Mouse (Mus musculus) monocyte, adult 2 months (primary cell): ENCODE measurements at regions not wholly inside any gene's neighbourhood (a gene's known extent, or its start where the extent isn't known, plus 50 kb on each side); places are given as distances from the start of the nearest gene placed in this dataset.
A peak's percentile ranks its signal among the peaks of the same experiment; 100 is the strongest.

ENCODE experiments used
- DNase-seq, 2 experiments: peaks; one replicate each; pipeline ENCODE4 v3.0.0; 2022; ENCODE audit warnings: low spot score in 2 of 2, low read depth in 1 of 2

DNA sequence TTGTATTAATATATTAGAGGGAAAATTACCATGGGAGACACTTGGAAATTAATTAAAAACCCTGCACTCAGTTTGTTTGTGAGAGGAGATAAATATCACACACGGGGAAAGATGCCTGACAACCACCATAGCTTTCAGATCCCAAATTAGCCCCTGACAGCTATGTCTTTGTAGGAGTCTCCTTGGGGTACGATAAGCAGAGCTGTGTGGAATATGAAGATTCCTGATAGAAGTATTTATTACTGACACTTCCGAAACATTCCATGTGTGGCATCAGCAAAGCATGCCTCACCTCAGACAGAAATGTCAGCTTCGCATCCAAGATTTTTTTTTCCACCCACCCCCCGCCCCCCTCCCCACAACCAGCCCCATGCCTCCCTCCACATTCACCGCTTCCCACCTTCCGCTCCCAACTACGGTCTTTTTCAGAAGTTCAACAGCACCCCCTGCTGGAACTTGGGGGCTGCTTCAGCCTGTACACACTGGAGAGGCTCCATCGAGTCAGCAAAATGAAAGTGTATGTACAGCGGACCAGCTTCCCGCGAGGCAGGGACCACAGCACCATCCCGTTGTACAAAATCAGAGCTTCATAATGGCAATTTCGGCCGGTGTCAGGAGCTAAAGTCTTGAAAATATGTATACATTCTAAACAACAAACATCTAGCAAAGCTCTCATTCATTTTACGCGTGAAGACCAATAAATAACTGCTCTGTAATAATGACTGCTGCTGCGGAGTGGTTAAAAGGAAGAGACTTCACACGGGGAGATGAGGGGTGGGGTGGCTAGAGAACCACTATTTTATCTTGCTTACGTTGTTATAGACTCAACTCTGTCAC lies 66.7 kb downstream of the Rwdd3 start:
- DNase-seq = peak; percentile 2 to 5

DNA sequence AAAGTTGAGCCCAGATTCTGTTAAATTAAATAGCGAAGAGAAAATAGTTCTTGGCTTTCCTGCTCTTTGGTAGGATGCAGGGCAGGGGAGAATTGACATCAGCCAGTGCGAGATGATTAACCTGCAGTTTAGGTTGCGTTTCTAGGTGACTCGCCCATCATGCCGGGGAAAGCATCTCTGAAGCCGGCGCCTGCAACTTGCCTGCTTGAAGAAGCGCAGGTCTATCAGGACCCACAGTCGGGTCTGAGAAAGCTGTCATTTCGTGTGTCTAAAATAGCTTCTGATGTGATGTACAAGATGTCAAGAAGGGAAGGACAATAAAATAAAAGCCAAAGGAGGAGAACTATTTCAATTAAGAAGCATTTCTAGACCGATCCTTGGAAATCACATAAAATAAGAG lies 68.6 kb downstream of the Rwdd3 start:
- no peak for DNase-seq

DNA sequence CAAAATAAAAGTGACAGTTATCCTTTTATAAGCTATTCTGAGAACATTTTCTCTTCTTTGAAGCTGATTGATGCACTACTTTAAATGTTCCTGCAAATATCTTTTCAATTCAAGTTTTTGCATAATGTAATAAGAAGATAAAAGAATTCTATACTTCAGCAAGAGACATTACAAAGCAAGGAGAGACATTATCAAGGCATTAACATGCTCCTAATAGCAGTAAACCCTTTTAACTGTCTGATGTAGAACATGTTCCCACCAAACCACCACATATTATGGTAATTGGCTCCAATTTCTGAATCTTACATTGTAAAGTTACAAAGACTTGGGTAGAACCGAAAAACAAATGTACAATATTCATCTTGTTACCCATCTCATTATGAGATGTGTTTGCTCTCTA lies 69.4 kb downstream of the Rwdd3 start:
- DNase-seq = no peak

DNA sequence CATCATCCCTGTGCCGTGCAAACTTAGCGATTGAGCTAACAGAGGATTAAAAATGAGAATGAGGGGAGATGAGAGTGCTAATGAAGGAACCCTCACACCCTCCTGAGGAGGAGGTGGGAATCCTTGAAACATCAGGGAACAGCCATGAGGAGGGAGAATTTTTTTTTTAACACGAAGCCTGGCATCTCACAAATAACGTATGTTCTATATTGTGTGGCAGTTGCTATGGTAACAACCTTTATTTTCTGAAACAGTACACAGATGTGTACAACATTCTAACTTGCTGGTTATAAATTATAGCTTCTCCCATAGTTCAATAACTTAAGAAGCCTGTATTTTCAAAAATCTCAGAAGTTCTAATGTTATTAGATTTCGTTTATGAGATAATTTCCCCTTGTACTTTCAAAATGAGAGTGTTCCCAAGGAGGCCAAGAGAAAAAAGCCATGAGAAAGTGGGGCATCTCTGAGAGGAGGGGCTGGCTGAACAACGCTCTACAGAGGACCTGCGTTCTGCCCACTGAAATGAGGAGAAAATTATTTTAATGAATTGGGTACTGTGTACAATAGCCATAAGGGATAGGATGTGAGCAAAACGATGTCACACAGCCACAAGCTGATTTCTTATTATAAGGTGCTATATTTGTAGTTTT lies 71.2 kb downstream of the Rwdd3 start:
- no peak for DNase-seq

DNA sequence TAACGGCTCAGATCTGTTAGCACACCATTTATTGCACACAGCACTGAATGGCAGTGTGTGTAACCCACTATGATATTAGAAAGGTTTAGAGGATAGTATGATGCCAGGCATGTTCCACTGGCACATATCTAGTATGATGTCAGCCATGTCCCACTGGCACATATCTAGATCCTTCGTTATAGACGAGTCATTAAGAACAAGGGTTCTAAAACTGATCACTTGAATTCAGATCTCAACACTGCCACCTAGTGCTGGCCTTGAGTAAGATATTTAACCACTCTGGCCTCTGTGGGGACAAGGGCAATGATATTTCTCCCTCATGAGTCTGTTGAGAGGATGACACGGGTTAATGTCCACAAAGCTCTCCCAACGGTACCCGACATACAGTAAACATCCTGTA lies 78.0 kb downstream of the Rwdd3 start:
- DNase-seq = no peak

DNA sequence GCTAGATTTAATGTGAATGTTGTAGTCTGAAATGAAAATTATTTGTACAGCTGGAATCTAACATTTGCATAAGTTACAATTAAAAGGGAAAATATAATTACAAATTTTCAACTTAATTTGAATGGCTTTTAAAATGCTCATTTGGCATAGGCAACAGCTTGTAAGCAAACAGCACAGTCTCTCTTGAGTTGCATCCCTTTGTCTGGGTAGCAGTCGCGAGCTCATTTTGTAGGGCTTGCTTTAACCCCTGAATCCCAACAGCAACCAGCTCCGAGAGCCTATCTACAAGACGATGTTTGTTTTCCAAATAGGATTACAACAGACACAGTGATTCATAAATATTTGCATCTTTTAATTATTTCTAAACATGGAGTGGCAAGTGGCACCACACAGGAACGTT lies 82.8 kb downstream of the Rwdd3 start:
- no peak for DNase-seq

DNA sequence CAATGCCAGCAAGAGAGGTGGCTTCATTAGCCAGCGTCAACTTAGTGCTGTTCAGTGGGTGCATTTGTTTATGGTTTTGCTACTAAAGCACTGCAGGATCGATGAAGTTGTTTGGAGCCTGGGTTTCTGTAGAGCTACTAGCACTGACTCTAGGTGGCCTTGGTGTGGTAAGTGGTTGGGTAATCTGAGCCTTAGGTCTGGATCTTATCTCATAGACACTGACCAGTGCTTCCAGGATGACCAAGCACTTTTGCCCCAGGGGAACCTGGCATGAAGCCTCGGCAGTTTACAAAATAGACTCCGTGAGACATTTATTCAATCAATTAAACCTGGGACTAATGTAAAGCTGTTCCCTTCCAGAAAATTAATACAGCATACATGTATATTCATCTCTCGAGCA lies 102.8 kb downstream of the Rwdd3 start:
- no peak for DNase-seq

DNA sequence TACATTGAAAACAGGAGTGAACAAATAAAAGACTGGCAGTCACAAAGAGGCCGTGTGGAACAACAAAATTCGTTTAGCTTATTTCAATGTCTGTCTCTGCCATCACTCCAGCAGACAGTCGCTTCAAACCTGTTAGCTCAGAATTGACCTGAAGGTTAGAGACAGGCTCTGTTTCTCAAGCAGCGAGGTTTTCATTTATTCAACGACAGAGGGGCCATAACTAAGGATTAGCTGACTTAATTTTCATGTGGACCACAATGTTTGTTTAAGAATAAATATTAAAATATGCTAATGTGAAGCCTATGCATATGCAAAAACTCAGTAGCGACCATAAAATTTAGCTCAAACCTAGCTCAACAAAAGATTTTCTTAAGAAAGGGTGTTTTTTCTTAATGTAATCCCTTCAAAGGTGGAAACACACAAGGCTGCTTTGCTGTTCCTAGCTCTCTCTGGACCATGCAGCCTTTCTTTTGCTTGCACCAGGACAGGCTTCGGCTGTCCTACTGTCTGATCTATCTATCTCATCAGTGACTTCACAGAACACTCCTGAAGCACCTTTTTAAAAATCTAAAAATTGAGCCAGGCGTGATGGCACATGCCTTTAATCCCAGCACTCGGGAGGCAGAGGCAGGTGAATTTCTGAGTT lies 135.5 kb downstream of the Rwdd3 start:
- no peak for DNase-seq

DNA sequence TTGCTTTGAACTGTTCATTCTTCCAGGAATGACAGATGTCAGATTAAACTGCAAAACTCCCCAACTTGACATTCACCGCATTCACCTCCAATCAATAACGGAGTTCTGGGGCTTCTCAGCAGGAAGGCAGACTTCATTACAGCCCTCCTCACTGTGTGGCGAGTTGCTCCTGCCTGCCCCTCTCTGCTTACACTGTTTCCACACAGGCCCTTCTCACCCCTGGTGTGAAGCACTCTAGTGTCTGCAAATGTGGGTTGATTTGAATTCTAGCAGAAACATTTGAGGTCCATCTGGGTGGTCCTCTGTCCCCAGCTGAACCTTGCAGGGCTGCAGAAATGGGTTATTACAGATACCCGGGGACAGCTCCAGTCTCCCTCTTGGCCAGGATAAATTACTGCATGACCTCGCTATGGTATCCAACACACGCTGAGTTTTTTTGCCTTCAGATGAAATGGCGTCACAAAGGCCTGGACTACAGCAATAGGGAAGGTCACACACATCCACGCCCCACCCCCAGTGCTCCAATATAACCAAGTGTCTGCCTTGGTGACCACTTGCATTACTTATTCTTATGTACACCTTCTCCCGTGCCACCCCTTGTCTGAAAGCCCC lies 145.8 kb downstream of the Rwdd3 start:
- no peak for DNase-seq

DNA sequence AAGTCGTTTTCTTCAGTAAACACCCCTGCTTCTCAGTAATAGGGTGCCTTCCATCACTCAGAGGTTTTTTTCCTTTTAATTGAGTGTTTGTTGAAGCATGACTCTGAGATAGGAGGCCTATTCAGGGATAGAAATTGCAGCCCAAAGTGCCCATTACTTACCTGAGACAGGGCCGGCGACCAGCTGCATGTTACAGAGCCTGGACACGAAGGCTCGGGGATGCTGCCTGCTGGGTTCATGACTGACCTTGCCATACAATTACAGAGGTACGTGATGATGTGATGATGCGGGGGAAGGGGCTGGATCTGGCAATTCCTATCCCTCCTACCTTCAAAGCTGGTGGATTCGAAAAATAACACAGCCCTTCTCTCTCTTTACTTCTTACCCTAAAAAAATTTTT lies 146.7 kb downstream of the Rwdd3 start:
- no peak for DNase-seq

DNA sequence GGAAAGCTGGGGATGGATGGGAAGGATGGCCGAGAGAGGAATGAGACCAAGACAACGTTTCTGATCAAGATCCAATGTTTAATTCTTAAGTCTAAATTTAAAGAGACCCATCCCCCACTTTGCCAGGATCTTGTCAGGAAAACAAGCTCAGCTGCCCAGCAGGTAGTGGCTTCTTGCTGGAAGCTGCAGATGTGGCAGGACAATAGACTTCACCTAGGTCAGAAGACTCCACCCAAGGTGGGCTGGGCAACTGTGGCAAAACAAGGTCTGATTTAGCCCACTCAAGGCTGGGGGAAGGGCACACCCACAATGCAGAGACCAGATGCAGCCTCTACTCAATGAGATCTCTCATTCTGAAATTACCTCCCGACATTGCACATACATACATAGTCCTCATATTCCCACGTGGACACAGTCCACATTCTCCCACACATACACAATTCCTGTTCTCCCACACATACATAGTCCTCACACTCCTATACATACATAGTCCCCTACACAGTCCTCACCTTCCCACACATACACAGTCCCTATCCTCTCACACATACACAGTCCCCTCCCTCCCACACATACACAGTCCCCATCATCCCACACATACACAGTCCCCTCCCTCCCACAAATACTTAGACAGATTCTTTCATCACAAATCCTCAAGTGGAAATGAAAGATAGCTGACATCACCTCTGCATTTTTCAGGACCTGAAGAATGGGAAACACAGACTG lies 150.2 kb downstream of the Rwdd3 start:
- DNase-seq = no peak

DNA sequence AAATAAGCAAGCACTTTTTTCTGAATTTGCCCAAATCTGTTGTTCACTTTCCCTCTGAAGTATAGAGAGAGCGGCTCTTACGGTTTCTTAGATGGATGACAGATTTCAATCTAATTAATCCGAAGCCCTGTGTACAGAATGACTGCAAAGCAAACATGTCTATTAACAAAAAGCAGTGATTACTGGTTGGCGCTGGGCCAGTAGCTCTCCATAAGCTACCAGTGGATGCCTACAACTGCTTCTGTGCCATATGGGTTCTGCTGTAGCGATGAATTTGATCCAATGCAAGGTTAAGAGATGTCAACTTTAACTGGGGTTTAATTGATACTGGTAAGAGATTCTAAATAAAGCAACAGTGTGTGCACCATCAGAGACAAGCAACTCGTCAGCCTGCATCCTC lies 162.3 kb downstream of the Rwdd3 start:
- no peak for DNase-seq

DNA sequence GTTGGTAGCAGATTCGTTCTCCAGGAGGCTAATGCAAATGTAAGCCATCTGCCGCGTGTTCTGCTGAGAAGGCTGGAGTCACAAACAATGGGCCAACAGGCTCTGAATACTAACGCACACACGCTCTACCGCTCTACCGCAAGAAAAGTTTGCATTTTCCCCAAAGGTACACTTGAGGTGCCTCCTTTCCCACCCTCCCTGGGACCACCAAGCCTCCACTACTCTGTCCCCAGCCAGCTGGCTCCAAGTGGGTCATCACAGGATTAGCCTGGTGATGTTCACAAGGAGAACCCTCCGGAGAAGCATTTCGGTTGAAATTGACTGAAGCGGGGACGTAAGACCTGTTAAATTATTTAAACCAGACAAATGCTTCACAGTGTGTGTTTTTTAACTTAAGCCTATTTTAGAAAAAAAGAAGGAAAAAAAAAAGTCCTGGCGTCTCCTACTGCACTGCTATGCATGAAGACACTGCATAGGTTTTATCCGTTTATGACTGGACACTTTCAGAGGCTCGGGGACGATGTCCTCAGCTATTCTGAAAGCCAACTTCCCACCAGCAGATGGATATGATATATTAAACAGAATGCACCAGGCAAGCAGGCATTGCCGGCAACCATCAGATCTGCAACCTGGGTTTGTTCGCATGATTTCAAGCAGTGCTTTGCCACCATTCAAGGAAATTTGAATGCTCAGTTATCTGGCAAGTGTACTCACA lies 187.8 kb downstream of the Rwdd3 start:
- no peak for DNase-seq

DNA sequence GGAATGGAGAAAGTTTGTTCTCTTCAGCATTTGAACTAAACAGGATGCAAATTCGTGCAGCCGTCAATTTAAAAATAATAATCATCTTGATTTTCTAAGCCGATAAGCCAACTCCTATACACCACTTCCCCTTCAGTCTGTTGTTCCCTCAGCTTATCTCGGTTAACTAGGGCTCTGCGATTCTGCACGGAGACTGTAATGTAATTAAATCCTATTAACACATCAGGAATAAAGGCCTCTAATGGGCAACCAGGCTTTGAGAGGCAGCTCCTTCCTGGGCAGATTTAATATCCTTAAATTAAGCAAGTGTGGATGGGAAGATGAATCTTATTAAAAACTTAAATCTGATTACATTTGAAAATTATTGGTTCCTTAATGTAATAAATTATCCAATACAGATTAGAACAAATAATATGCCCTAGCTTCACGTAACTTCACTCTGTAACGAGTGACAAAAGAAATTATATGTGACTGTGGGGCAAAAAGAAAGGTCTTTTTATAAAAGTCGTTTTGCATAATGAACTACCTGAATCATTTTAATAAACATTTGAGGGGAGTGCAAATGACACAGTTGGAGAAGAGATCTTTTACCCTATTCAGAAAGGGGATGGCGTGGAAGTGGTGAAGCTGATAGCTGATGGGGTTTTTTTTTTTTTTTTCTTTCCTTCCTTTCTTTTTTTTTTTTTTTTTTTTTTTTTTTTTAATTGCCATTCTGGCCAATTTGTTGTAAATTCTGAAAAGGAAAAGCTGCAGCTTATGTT lies 188.5 kb downstream of the Rwdd3 start:
- no peak for DNase-seq

DNA sequence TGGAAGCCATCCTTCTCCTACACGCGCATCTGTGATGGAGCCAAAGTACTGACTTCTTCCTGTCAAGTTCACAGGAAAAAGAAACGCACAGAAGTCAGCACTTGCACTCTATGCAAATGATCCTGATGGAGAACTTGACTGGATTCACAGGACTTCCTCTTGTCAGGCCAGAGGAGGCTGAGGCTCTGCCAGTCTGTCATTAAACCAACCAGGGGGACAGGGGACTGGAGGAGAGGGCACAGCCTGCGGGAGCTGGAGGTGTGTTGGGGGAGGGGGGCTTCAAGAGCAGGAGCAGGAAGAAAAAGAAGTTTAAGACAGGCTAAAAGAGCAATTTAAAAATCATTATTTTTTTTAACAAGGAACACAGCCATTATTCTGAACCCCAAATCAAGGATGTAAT lies 189.3 kb downstream of the Rwdd3 start:
- DNase-seq = no peak

DNA sequence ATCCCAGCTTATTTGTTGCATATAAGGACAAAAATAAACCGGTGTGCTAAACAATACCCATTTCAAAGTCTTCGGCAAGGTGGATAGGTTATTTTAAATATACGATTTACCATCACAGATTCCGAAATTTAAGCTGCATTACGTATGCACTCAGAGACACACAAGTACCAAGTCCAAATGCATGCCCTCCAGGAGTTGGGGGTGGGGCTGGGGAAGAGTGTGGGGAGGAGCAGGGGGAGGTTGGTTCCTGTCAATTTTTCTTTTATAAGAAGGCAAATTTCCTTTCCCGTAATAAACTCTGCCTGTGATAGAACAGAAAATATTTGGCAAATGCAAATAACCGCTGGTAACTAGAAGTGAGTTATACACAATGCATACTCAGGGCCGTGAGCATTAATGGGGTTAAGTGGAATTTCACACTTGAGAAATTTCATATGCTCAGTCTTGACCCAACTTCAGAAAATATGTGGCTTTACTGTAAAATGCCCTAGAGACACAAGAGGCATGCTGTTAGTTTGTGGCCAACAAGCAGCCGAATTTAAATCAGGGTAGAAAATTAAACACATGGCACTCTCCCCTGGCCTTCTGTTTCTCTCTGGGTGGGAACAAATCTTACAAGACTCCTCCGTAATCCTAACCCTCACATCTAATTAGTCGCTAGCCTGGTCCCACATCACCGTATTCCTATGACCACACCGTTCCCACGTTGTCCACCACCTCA lies 200.6 kb downstream of the Rwdd3 start:
- DNase-seq = no peak

DNA sequence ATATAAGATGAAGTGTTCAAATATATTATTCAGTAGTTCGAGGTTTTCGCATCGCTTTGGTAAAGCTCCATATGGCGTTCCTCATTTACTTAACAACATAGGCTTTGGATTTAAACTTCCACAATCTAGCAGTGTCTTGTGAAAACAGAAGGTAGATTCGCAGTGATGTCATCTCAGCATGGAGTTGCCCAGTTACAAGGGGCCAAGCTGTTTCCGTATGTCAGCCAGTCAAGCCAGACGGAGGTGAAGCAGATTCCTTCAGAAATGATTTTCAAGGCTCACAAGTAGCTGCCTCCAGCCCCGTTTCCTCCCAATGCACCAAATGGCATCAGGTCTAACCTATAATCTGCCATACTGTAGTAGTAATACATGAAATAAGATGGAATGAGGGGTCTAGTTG lies 224.6 kb downstream of the Rwdd3 start:
- no peak for DNase-seq

DNA sequence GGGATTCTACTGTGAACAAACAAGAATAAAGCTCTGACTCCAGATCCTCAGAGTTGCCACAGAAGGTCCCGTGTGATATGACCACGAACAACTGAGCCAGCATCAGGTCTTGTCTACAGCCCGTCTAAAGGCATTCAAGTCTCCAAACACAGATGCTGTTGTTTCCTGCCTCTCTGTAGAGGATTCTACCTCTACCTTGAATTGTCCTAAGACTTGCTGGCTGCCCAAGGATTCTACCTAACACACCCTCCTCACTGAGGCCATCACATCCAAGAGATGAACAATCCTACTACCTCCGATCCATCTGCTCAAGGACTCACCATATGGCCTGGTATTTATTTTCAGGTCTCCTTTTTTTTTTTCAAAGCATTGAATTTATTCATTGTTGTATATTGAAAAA lies 237.1 kb downstream of the Rwdd3 start:
- no peak for DNase-seq

DNA sequence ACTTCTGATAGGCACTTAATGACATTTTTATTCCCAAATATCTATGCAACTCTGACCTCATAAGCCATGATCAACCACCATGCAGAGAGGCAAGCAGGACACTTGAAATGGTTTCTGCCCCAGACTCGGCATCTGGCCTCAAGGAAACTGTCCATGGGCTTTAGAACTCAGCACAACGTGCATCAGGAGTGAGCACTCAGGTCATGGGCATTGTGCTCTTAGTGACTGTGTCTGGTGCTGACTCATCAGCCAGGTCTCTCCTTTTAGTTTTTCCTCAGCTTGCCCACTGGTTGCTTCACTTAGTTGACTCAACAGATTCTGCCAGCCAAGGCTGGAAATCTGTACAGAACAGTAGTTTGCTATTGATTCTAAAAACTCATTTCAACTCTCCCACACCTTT lies 251.1 kb downstream of the Rwdd3 start:
- DNase-seq = no peak
